Mouse (Mus musculus): ENCODE measurements at regions not wholly inside any gene's neighbourhood (a gene's known extent, or its start where the extent isn't known, plus 50 kb on each side); places are given as distances from the start of the nearest gene placed in this dataset.

GRCm38 (mm10) chr10:17130661-17131060, 592.4 kb upstream of the Cited2 start:
- no peak for TF ChIP-seq POLR2A (IDR thresholded peaks at IDR 0.05; ENCODE audit: low read depth, low read length)
- no peak for TF ChIP-seq CTCF (IDR thresholded peaks at IDR 0.05; ENCODE audit: extremely low read depth, insufficient read depth, insufficient read length, insufficient replicate concordance)

All from spleen, adult 2 months (tissue).